In genomic region chr6:116821215-116821912, GRCm38 (mm10) we compare ENCODE assay signal across 8 mouse cellular contexts.
DNase-seq lines count a peak whose midpoint lies in the region; ATAC-seq and TF ChIP-seq lines count a peak whose summit lies in the region.

No protein-coding gene starts in this region.

- peak; percentile 24 to 78 for DNase-seq in adrenal gland, adult (ENCODE audit: inconsistent age in 2 of 2, low spot score in 1 of 2)
- no peak for DNase-seq in adrenal gland, postnatal 4 days (ENCODE audit: low spot score in 2 of 2)
- DNase-seq in urinary bladder, postnatal 14 days (ENCODE audit: low spot score) = peak; percentile 62
- no peak for DNase-seq in urinary bladder, adult 2 months (ENCODE audit: low spot score)
- peak; percentile 72 for DNase-seq in hindbrain, postnatal 0 days (ENCODE audit: low spot score)
- peak; percentile 56 for DNase-seq in midbrain, embryonic 10.5 days (ENCODE audit: low spot score)
- DNase-seq in thymus, postnatal 36 days = no peak
- DNase-seq in thymus, postnatal 10 days (ENCODE audit: low spot score in 2 of 2) = no peak

- ATAC-seq in hindbrain, postnatal 0 days = peak; percentile 86

- H3K9me3 ChIP-seq in hindbrain, postnatal 0 days (ENCODE audit: low read length) = no peaks in the 10 kb centered on the region
- no peaks in the 10 kb centered on the region for H3K9me3 ChIP-seq in midbrain, embryonic 10.5 days (replicated peaks)

- peaks cover 8% of the 10 kb centered on the region for H3K4me1 ChIP-seq in hindbrain, postnatal 0 days (ENCODE audit: insufficient read depth, low read length)
- H3K4me1 ChIP-seq in midbrain, embryonic 10.5 days = peaks cover 29% of the 10 kb centered on the region

- no peaks in the 10 kb centered on the region for H3K27me3 ChIP-seq in hindbrain, postnatal 0 days (ENCODE audit: insufficient read depth, low read length)
- no peaks in the 10 kb centered on the region for H3K27me3 ChIP-seq in midbrain, embryonic 10.5 days (ENCODE audit: low read depth, poor library complexity, severe bottlenecking)

- H3K4me2 ChIP-seq in hindbrain, postnatal 0 days (ENCODE audit: low read depth, low read length) = peak overlapping the region; percentile 33; the same call in 1 of the 2 replicates

- H3K36me3 ChIP-seq in hindbrain, postnatal 0 days (ENCODE audit: insufficient read depth, low read length) = no peaks in the 10 kb centered on the region
- no peaks in the 10 kb centered on the region for H3K36me3 ChIP-seq in midbrain, embryonic 10.5 days

- WGBS in hindbrain, postnatal 0 days = 17% methylated on average over 12 of the region's 12 CpGs
- WGBS in midbrain, embryonic 10.5 days = 30% methylated on average over 12 of the region's 12 CpGs

- H3K4me3 ChIP-seq in hindbrain, postnatal 0 days (ENCODE audit: low read length) = no peak overlapping the region
- no peak overlapping the region for H3K4me3 ChIP-seq in midbrain, embryonic 10.5 days

- H3K27ac ChIP-seq in hindbrain, postnatal 0 days = peak overlapping the region; percentile 81
- peak overlapping the region; percentile 69 for H3K27ac ChIP-seq in midbrain, embryonic 10.5 days (replicated peaks)

- no peak for TF ChIP-seq CTCF in hindbrain, postnatal 0 days (IDR thresholded peaks at IDR 0.05; ENCODE audit: low read depth)

- H3K9ac ChIP-seq in hindbrain, postnatal 0 days (replicated peaks; ENCODE audit: low read length) = no peak overlapping the region

Comparison
In these comparisons a context has a peak if more than half of its experiments do, and no peak if none do; other contexts are left out.
1. DNase-seq: peak in adrenal gland, adult (2 of 2), urinary bladder, postnatal 14 days (single experiment), hindbrain, postnatal 0 days (single experiment) and midbrain, embryonic 10.5 days (single experiment); none in adrenal gland, postnatal 4 days (0 of 2), urinary bladder, adult 2 months (single experiment), thymus, postnatal 36 days (0 of 2) and thymus, postnatal 10 days (0 of 2).